Mouse (Mus musculus) midbrain, embryonic 10.5 days (tissue): ENCODE measurements around the gene Tiam1. TPM values are rescaled to one million over a fixed set of nuclear protein-coding genes. Genes with fewer than 3 reads are reported as not detected.

ENCODE experiments used
- DNase-seq: peaks from one replicate; pipeline ENCODE4 v3.0.0-alpha.2; 2017; ENCODE audit warnings: low spot score
- H3K27ac ChIP-seq: fragments of 300-500 bp; sonication (generic); replicated peaks from 2 replicates; pipeline ENCODE4 v1.5.1; 2016; ENCODE audit warnings: mild to moderate bottlenecking
- H3K27me3 ChIP-seq: fragments of 300-500 bp; sonication (generic); 2 replicates; pipeline ENCODE4 v1.6.1; 2016; ENCODE audit warnings: low read depth, mild to moderate bottlenecking; ENCODE audit not compliant: poor library complexity, severe bottlenecking
- H3K36me3 ChIP-seq: fragments of 300-500 bp; sonication (generic); 2 replicates; pipeline ENCODE4 v1.6.1; 2016; ENCODE audit warnings: mild to moderate bottlenecking, moderate library complexity
- H3K4me1 ChIP-seq: fragments of 300-500 bp; sonication (generic); 2 replicates; pipeline ENCODE4 v1.6.1; 2016
- H3K4me3 ChIP-seq: fragments of 300-500 bp; sonication (generic); 2 replicates; pipeline ENCODE4 v1.5.1; 2016; ENCODE audit warnings: mild to moderate bottlenecking, moderate library complexity
- H3K9me3 ChIP-seq: fragments of 300-500 bp; sonication (generic); replicated peaks from 2 replicates; pipeline ENCODE4 v1.6.1; 2016; ENCODE audit warnings: mild to moderate bottlenecking
- WGBS: fragments of 180-500 bp; shearing (Covaris S2); methylation state at CpG from one replicate; pipeline ENCODE4 v1.1.7; 2016; 5-methylcytosine and 5-hydroxymethylcytosine counted together
- polyA plus RNA-seq: library from polyadenylated mRNA; unstranded; fragments of >200 nt; fragmentation: Nextera tagmentation; extraction: Ambion mirVana; gene quantifications from 2 replicates; pipeline ENCODE4 v1.2.1, GENCODE M21; 2016

Gene Tiam1
- polyA plus RNA-seq, 1 experiment from 2014 or later, result 13.8 TPM

DNA sequence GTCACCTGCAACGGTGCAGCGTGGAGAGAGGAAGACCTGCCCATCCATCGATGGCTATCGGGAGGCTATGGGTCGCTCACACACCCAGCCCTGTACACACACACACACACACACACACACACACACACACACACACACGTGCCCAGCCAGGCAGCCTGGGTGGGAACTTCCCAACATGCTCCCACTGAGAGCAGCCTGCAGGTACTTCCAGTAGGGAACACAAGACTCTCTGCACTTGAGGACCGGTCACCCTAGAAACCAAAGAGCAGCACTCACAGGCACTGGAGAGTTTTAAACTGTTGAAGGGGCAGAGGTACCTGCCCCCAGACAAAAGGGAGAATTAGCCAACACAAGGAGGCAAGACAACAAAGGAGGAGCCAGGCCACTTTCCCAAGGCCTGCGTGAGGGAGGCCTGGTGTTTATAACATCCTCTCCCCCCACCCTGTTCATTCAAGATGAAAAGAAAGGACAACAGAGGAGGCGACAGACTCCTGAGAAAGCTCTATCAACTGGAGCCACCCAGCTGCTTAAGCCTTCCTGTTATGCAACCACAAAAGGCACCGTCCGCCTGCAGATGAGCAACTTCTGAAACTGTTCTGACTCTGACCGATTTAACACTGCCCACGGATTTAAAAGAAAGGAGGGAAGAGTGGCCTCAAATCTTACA is 326.9 kb downstream of the Tiam1 start:
- 20% methylated on average over 13 of the region's 13 CpGs for WGBS
- H3K27me3 ChIP-seq, result peaks cover 84% of the 10 kb centered on the region
- peaks cover 4% of the 10 kb centered on the region; the same call in 1 of the 2 replicates for H3K9me3 ChIP-seq
- H3K4me1 ChIP-seq, result peaks cover 67% of the 10 kb centered on the region
- peak; percentile 49 for DNase-seq
- H3K4me3 ChIP-seq, result peak overlapping the region; percentile 59
- H3K27ac ChIP-seq, result peak overlapping the region; percentile 76
- peaks cover 18% of the 10 kb centered on the region for H3K36me3 ChIP-seq

DNA sequence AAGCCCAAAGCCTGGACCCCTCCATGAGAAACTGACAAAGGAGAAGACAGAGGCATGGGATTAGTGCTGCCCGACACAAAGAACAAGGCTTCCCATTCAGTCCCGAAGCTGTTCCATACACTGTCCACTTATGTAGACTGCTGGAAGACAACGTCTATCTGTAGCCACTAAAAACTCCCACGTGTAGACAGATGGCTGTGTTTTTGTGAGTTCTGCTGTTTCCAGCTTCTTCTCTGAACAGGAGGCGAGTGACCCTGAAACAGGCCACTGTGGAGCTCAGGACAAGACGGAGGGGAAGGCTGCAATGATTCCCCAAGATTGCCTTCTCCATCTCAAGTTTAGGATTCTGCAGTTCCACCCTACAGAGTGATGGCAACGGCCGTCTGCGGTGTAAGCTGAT is 330.0 kb downstream of the Tiam1 start:
- Histone ChIP-seq H3K27me3 (peaks cover 58% of the 10 kb centered on the region), H3K36me3 (peaks cover 27% of the 10 kb centered on the region), H3K4me3 (no peak overlapping the region), H3K4me1 (peaks cover 59% of the 10 kb centered on the region), H3K9me3 (no peaks in the 10 kb centered on the region), H3K27ac (0 out of 2 replicates have a peak overlapping the region, but pooled peaks have one; percentile 42)
- no peak for DNase-seq
- WGBS, result 55% methylated on average over 9 of the region's 9 CpGs

DNA sequence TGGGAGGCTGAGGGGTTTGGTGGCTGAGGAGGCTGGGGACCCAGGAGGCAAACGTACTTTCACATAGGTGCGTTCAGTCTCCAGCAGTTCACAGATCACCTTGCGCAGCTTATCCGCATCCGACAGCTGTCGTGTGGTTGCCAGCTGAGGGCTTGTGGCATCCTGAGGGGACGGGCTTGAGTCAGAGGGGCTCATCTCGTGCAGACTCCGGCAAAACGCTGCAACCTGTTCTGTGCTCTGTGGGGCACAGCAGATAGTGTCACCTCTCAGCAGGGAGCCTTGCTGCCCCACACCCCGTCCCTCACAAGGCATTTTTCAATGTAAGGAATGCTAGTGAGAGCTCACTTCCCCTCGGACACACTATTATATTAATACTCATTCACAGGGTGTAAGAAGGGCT is 330.7 kb downstream of the Tiam1 start:
- Histone ChIP-seq H3K4me3 (no peak overlapping the region), H3K4me1 (peaks cover 52% of the 10 kb centered on the region), H3K9me3 (no peaks in the 10 kb centered on the region), H3K36me3 (peaks cover 27% of the 10 kb centered on the region), H3K27me3 (peaks cover 52% of the 10 kb centered on the region), H3K27ac (no peak overlapping the region)
- no peak for DNase-seq
- 75% methylated on average over 12 of the region's 12 CpGs for WGBS

DNA sequence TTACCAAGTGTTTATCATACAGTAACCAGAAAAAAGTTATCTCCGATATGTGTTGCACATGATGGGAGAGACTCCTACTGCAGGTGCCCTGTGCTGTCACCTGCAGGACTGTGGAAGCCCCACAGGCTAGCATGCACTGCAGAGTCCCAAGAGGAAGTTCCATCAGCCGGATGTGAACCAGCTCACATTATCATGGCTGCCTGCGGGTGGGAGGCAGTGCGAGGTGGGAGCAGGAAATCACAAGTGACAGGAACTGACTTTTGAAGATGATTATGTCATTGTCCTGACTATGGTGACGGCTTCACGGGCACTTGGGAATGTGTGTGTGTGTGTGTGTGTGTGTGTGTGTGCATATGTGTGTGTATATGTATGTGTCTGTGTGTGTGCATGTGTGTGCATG is 333.2 kb downstream of the Tiam1 start:
- no peak for DNase-seq
- Histone ChIP-seq H3K9me3 (no peaks in the 10 kb centered on the region), H3K4me3 (no peak overlapping the region), H3K27ac (no peak overlapping the region), H3K4me1 (peaks cover 36% of the 10 kb centered on the region), H3K27me3 (peaks cover 29% of the 10 kb centered on the region), H3K36me3 (peaks cover 36% of the 10 kb centered on the region)
- WGBS, result 94% methylated on average over 6 of the region's 6 CpGs

DNA sequence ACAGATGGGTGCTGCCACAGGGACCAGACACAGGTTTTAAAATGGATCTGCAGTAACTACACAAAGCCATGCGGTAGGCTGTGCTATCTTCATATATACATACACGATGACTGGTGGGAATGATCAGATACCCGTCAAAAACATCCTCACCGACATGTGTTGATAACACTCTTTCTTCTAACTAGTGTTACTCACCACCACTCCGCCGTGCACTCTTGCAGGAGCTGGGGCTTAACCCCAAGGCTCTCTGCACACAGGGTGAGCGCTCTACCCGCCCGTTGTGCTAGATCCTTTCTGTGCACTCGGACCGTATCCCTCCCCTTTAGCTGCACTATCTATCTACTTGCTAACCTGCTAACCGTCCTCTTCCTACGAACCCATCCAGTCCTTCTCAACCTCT is 335.4 kb downstream of the Tiam1 start:
- 86% methylated on average over 13 of the region's 13 CpGs for WGBS
- peaks cover 6% of the 10 kb centered on the region for H3K27me3 ChIP-seq
- peaks cover 14% of the 10 kb centered on the region for H3K4me1 ChIP-seq
- no peaks in the 10 kb centered on the region for H3K9me3 ChIP-seq
- no peak for DNase-seq
- H3K36me3 ChIP-seq, result peaks cover 58% of the 10 kb centered on the region
- no peak overlapping the region for H3K27ac ChIP-seq
- no peak overlapping the region for H3K4me3 ChIP-seq

DNA sequence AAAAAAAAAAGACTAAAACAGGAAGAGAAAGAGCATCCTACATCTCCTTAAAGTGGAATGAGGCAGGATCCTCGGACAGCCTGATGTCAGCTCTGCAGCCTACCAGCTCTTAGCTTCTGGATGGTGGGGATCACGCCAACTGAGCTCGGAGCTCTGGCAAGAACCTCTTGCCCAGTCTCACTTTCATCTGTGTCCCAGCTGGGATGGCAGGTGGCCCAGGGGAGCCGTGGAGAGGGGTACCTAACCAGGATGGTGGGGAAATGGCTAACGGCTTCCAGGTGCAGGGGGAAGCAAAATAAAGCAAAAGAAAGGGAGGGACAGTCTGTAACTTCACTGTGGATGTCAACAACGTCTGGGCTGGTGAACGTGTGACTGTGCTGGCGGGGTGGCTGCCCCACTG is 337.6 kb downstream of the Tiam1 start:
- H3K27me3 ChIP-seq, result no peaks in the 10 kb centered on the region
- H3K36me3 ChIP-seq, result peaks cover 49% of the 10 kb centered on the region
- 82% methylated on average over 8 of the region's 8 CpGs for WGBS
- no peak overlapping the region for H3K4me3 ChIP-seq
- H3K4me1 ChIP-seq, result peaks cover 9% of the 10 kb centered on the region; the same call in 1 of the 2 replicates
- DNase-seq, result no peak
- no peaks in the 10 kb centered on the region for H3K9me3 ChIP-seq
- no peak overlapping the region for H3K27ac ChIP-seq

DNA sequence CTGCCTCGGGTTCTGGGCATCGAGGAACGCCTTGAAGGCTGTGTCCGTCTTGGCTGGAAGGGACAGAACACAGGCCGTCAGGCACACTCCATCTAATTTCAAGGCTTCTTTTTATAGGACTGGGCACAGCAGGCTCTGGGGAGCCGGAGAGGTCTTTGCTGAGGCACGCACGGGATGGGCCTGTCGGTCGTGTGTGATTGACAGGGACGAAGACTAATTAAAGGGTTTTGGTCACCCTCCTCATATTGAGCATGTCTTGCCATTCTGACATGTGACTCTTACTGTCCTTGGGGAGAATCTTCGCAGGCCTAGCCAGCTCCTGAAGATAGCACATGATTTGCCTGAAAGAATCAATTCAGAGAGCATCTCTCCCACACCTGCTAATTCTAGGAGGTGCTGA is 338.4 kb downstream of the Tiam1 start:
- no peak overlapping the region for H3K27ac ChIP-seq
- peaks cover 43% of the 10 kb centered on the region for H3K36me3 ChIP-seq
- no peaks in the 10 kb centered on the region for H3K27me3 ChIP-seq
- H3K9me3 ChIP-seq, result no peaks in the 10 kb centered on the region
- H3K4me3 ChIP-seq, result no peak overlapping the region
- no peak for DNase-seq
- peaks cover 9% of the 10 kb centered on the region; the same call in 1 of the 2 replicates for H3K4me1 ChIP-seq
- WGBS, result 89% methylated on average over 12 of the region's 12 CpGs

DNA sequence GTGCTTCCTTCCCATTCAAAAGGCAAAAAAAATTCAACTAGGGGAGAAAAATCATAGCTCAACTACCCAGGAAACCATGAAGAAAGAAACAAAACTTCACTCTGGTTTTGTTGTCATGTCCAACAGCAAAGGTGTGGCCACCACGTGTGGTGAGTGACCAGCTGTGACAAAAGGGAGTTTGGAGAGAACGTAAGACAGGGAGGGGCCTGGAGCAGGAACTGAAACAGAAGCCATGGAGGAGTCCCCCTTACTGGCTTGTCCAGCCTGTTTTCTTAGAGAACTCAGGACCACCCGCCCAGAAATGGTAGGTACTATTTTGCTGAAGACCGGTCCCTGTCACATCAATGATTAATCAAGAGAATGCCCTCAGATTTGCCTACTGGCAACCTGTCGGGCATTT is 342.1 kb downstream of the Tiam1 start:
- Histone ChIP-seq H3K27me3 (no peaks in the 10 kb centered on the region), H3K27ac (no peak overlapping the region), H3K9me3 (no peaks in the 10 kb centered on the region), H3K36me3 (peaks cover 52% of the 10 kb centered on the region), H3K4me1 (no peaks in the 10 kb centered on the region), H3K4me3 (no peak overlapping the region)
- 90% methylated on average over 5 of the region's 5 CpGs for WGBS
- no peak for DNase-seq

DNA sequence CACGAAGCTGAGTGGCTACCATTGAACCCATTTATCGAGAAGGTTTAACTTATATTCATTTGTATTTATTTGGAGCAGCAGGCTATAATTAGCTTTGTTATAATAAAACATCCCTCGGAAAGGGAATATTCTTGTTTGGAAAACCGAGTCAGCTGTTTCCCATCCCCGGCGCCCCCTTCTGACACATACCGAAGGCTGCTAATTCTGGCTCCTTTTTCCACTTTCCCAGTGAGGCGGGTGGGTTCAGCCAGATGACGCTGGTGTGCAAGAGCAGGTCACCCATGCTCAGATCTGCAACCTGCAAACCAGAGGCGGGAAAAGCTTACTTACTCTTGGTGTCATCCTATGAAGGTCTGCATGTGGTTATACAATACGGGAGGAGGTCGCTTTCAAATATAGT is 343.8 kb downstream of the Tiam1 start:
- H3K27me3 ChIP-seq, result no peaks in the 10 kb centered on the region
- H3K36me3 ChIP-seq, result peaks cover 43% of the 10 kb centered on the region
- no peak overlapping the region for H3K4me3 ChIP-seq
- peaks cover 8% of the 10 kb centered on the region; the same call in 1 of the 2 replicates for H3K4me1 ChIP-seq
- no peak for DNase-seq
- H3K27ac ChIP-seq, result no peak overlapping the region
- 83% methylated on average over 12 of the region's 12 CpGs for WGBS
- no peaks in the 10 kb centered on the region for H3K9me3 ChIP-seq

DNA sequence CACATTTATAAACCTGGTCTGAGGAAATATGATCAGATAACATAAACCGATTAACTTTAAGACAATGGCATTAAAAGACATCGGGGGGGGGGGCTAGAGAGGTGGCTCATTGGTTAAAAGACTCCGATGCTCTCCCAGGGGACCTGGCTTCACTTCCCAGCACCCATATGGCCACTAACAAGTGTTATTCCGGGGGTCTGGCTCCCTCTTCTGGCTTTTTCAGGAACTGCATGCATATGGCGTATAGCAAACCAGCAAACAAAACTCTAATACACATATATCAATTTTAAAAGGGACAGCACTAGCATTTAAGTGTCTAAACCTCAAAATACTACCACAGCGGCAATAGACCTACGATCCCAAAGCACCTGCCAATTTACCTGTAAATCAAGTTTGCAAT is 347.0 kb downstream of the Tiam1 start:
- DNase-seq, result no peak
- Histone ChIP-seq H3K27me3 (no peaks in the 10 kb centered on the region), H3K36me3 (peaks cover 54% of the 10 kb centered on the region), H3K4me1 (peaks cover 8% of the 10 kb centered on the region; the same call in 1 of the 2 replicates), H3K4me3 (no peak overlapping the region), H3K9me3 (no peaks in the 10 kb centered on the region), H3K27ac (no peak overlapping the region)
- 88% methylated on average over 7 of the region's 7 CpGs for WGBS

DNA sequence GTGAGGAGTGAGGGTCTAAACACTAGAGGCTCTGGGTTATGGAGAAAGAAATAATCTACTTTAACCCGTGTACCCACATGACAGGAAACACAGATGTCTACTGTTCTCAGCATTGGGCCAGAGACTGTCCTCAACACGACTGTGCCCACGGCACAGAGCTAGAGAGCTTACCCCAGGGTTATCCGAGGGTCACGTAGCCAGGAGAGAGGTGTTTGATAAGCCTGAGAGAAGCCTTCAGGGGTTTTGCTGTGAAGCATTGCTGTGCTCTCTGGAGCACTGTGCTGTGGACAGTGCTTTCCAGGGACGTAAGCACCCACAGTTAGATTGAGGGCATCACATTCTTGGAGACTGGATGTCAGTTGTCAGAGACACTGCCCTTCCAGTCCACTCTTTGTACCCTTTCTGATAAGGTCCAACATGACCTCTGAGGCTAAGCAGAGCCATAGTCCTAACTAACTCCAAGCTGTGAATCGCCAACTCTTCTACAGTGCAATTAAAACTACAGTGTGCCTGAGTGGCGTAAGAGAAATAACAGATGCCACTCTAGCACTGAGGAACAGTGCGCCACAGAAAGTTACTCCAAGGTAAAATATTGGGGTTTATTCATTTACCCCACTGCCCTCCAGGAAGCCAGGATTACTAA is 353.7 kb downstream of the Tiam1 start:
- 87% methylated on average over 9 of the region's 9 CpGs for WGBS
- Histone ChIP-seq H3K4me3 (no peak overlapping the region), H3K27ac (no peak overlapping the region), H3K36me3 (peaks cover 62% of the 10 kb centered on the region), H3K27me3 (no peaks in the 10 kb centered on the region), H3K9me3 (0 out of 2 replicates have a peak, but pooled peaks cover 6% of the 10 kb centered on the region), H3K4me1 (peaks cover 14% of the 10 kb centered on the region)
- no peak for DNase-seq

DNA sequence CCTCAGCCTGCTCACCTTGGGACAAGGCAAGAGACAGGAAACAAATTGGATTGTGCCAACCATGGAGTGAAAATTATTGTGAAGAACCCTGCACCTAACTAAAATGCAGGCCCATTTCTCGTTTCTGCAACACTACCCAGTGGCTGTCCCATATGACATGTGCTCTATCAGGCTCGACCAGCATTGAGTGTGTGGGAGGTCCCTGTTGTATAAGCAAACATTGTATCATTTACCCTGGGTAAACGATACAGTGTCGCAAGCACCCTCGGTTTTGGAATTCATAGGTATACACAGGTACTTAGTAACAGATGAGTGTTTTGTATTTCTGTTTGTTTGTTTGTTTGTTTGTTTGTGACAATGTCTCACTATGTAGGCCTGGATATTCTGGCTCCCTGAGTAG is 357.8 kb downstream of the Tiam1 start:
- peaks cover 24% of the 10 kb centered on the region for H3K36me3 ChIP-seq
- no peak overlapping the region for H3K27ac ChIP-seq
- WGBS, result 82% methylated on average over 5 of the region's 5 CpGs
- H3K27me3 ChIP-seq, result no peaks in the 10 kb centered on the region
- DNase-seq, result no peak
- H3K4me3 ChIP-seq, result no peak overlapping the region
- peaks cover 14% of the 10 kb centered on the region for H3K4me1 ChIP-seq
- H3K9me3 ChIP-seq, result 0 out of 2 replicates have a peak, but pooled peaks cover 9% of the 10 kb centered on the region

DNA sequence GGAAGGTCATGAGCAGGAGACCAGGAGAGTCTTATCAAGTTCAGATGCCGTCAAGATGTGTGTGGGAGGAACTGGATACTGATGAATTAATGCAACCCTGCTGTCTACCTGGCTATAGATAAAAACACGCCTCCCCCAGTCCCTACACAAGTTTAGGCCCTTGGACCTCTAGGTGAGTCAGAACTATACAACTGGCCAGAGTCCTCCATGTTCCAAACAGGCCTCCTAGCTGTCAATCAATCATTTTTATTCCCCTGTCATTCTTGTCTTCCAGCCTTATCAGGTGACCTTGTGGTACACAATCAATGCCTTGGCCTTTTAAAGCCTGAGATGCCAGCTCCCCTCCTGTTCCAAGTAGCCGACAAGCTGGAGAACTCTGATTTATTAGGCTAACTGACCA is 363.9 kb downstream of the Tiam1 start:
- Histone ChIP-seq H3K4me1 (no peaks in the 10 kb centered on the region), H3K9me3 (0 out of 2 replicates have a peak, but pooled peaks cover 3% of the 10 kb centered on the region), H3K27ac (no peak overlapping the region), H3K27me3 (peaks cover 7% of the 10 kb centered on the region; the same call in 1 of the 2 replicates), H3K4me3 (no peak overlapping the region), H3K36me3 (no peaks in the 10 kb centered on the region)
- no peak for DNase-seq
- WGBS, result 90% methylated on average over 3 of the region's 3 CpGs
